Mouse (Mus musculus) liver, adult 2 months (tissue): ENCODE results near the gene Rasgrf2. TPM values are rescaled to one million over a fixed set of nuclear protein-coding genes. Genes with fewer than 3 reads are reported as not detected.

Source experiments
- DNase-seq: peaks from one replicate; pipeline ENCODE4 v3.0.0-alpha.2; 2011; ENCODE audit warnings: low read depth, low spot score; ENCODE audit errors: extremely low read depth
- H3K27ac ChIP-seq: fragments of 200-500 bp; replicated peaks from 2 replicates; pipeline ENCODE4 v1.5.1; 2012; ENCODE audit warnings: low read depth, mild to moderate bottlenecking, control low read depth, inconsistent platforms, low read length; ENCODE audit not compliant: insufficient read depth
- H3K27me3 ChIP-seq: fragments of 200-500 bp; 2 replicates; pipeline ENCODE4 v1.6.1; 2012; ENCODE audit warnings: mild to moderate bottlenecking, moderate library complexity, low read length, inconsistent platforms; ENCODE audit not compliant: control insufficient read depth, insufficient read depth
- H3K36me3 ChIP-seq: fragments of 200-500 bp; 2 replicates; pipeline ENCODE4 v1.6.1; 2012; ENCODE audit warnings: low read length, inconsistent platforms; ENCODE audit not compliant: control insufficient read depth, insufficient read depth
- H3K4me1 ChIP-seq: fragments of 200-500 bp; 2 replicates; pipeline ENCODE4 v1.6.1; 2011; ENCODE audit warnings: low read length; ENCODE audit not compliant: control insufficient read depth, insufficient read depth
- H3K4me3 ChIP-seq: fragments of 200-500 bp; 2 replicates; pipeline ENCODE4 v1.5.1; 2011; ENCODE audit warnings: low read depth, mild to moderate bottlenecking, control low read depth, low read length, moderate library complexity; ENCODE audit not compliant: insufficient read depth
- H3K79me2 ChIP-seq: fragments of 200-500 bp; 2 replicates; pipeline ENCODE4 v1.6.1; 2012; ENCODE audit warnings: inconsistent platforms, mild to moderate bottlenecking, low read length, moderate library complexity; ENCODE audit not compliant: control insufficient read depth, insufficient read depth
- H3K9ac ChIP-seq: fragments of 200-500 bp; 2 replicates; pipeline ENCODE4 v1.6.1; 2012; ENCODE audit warnings: low read depth, mild to moderate bottlenecking, control low read depth, inconsistent platforms, low read length
- CTCF ChIP-seq: fragments of 200-500 bp; IDR thresholded peaks from 2 replicates; pipeline ENCODE4 v1.5.1; 2011; ENCODE audit warnings: low read depth, low read length, control low read depth
- POLR2A ChIP-seq: fragments of 200-500 bp; IDR thresholded peaks from 2 replicates; pipeline ENCODE4 v1.6.1; 2011; ENCODE audit warnings: low read length, control low read depth; ENCODE audit not compliant: insufficient read depth; ENCODE audit errors: extremely low read depth
- WGBS: fragments of 180-500 bp; shearing (Covaris S2); methylation state at CpG from one replicate; pipeline ENCODE4 v1.1.7; 2018; 5-methylcytosine and 5-hydroxymethylcytosine counted together
- polyA plus RNA-seq: library from polyadenylated mRNA; depleted of rRNA; stranded (reverse); fragments of >200 nt; gene quantifications from 2 replicates; pipeline ENCODE4 v1.2.3, GENCODE M21; 2012
- total RNA-seq: library from RNA; depleted of rRNA; stranded (reverse); fragments of >200 nt; gene quantifications from 2 replicates; pipeline ENCODE4 v1.2.3, GENCODE M21; 2014

Gene Rasgrf2
- total and polyA plus RNA-seq, 2 experiments: 0.44 to 1.0 TPM

- no peak overlapping the region for H3K4me3 ChIP-seq
- no peaks in the 10 kb centered on the region for H3K36me3 ChIP-seq
- no peak overlapping the region for H3K27ac ChIP-seq
- H3K27me3 ChIP-seq: no peaks in the 10 kb centered on the region
- H3K79me2 ChIP-seq: no peaks in the 10 kb centered on the region
- H3K9ac ChIP-seq: no peak overlapping the region
- DNase-seq: no peak
- 73% methylated on average over 2 of the region's 2 CpGs for WGBS
- TF ChIP-seq POLR2A (no peak), CTCF (no peak)
- no peaks in the 10 kb centered on the region for H3K4me1 ChIP-seq
Observed at GRCm38 (mm10) chr13:92067831-92068230, 63.6 kb downstream of the Rasgrf2 start.

GRCm38 (mm10) chr13:92053748-92054147, 77.7 kb downstream of the Rasgrf2 start:
- peaks cover 4% of the 10 kb centered on the region for H3K4me1 ChIP-seq
- no peak overlapping the region for H3K4me3 ChIP-seq
- H3K27me3 ChIP-seq: no peaks in the 10 kb centered on the region
- H3K79me2 ChIP-seq: no peaks in the 10 kb centered on the region
- DNase-seq: no peak
- 94% methylated on average over 12 of the region's 12 CpGs for WGBS
- H3K36me3 ChIP-seq: no peaks in the 10 kb centered on the region
- TF ChIP-seq POLR2A (no peak), CTCF (no peak)
- H3K9ac ChIP-seq: no peak overlapping the region
- no peak overlapping the region for H3K27ac ChIP-seq

- Histone ChIP-seq H3K9ac (no peak overlapping the region), H3K79me2 (no peaks in the 10 kb centered on the region), H3K27me3 (no peaks in the 10 kb centered on the region), H3K27ac (no peak overlapping the region), H3K4me3 (no peak overlapping the region), H3K4me1 (peaks cover 4% of the 10 kb centered on the region), H3K36me3 (no peaks in the 10 kb centered on the region)
- DNase-seq: no peak
- TF ChIP-seq POLR2A: no peak
- TF ChIP-seq CTCF: no peak
- 82% methylated on average over 3 of the region's 3 CpGs for WGBS
Observed at GRCm38 (mm10) chr13:92053001-92053400, 78.5 kb downstream of the Rasgrf2 start.

GRCm38 (mm10) chr13:92051216-92051615, 80.2 kb downstream of the Rasgrf2 start:
- no peaks in the 10 kb centered on the region for H3K36me3 ChIP-seq
- no peak for DNase-seq
- TF ChIP-seq CTCF (no peak), POLR2A (no peak)
- H3K27me3 ChIP-seq: no peaks in the 10 kb centered on the region
- WGBS: 89% methylated on average over 3 of the region's 3 CpGs
- no peak overlapping the region for H3K4me3 ChIP-seq
- no peaks in the 10 kb centered on the region for H3K79me2 ChIP-seq
- H3K27ac ChIP-seq: no peak overlapping the region
- no peak overlapping the region for H3K9ac ChIP-seq
- peaks cover 4% of the 10 kb centered on the region for H3K4me1 ChIP-seq

- Histone ChIP-seq H3K4me3 (no peak overlapping the region), H3K27ac (no peak overlapping the region), H3K79me2 (no peaks in the 10 kb centered on the region), H3K4me1 (peaks cover 1% of the 10 kb centered on the region; the same call in 1 of the 2 replicates), H3K27me3 (no peaks in the 10 kb centered on the region), H3K36me3 (no peaks in the 10 kb centered on the region), H3K9ac (no peak overlapping the region)
- no peak for DNase-seq
- TF ChIP-seq CTCF: no peak
- no peak for TF ChIP-seq POLR2A
- 65% methylated on average over 8 of the region's 8 CpGs for WGBS
Observed at GRCm38 (mm10) chr13:92041584-92042563, 89.6 kb downstream of the Rasgrf2 start.
